9 mouse cellular contexts compared by ENCODE assay signal in genomic region chr11:64051195-64051968, GRCm38 (mm10). TPM values are rescaled to one million over a fixed set of nuclear protein-coding genes. Genes with fewer than 3 reads are reported as not detected.
DNase-seq lines count a peak whose midpoint lies in the region; ATAC-seq and TF ChIP-seq lines count a peak whose summit lies in the region.
"Had no signal": no experiment of that assay in that cellular context is flagged by ENCODE, and none has a peak within 500 bp of the region (broad histone marks: within the 10 kb centered on the region; RNA-seq: fewer than 3 reads in every experiment).

No protein-coding gene starts in this region.

- H3K27me3 ChIP-seq in forebrain, postnatal 0 days (ENCODE audit: insufficient read depth, low read length) = no peaks in the 10 kb centered on the region
- H3K27me3 ChIP-seq in lung, postnatal 0 days (replicated peaks; ENCODE audit: insufficient read depth, low read length) = no peaks in the 10 kb centered on the region
- no peaks in the 10 kb centered on the region for H3K27me3 ChIP-seq in thymus, adult 2 months (ENCODE audit: control insufficient read depth, insufficient read depth, low read length)
- no peaks in the 10 kb centered on the region for H3K27me3 ChIP-seq in liver, embryonic 11.5 days (replicated peaks; ENCODE audit: control insufficient read depth, insufficient read depth, low read length)

- DNase-seq in right cerebral cortex, adult 18-20 months = peak; percentile 8
- no peak for DNase-seq in right cerebral cortex, postnatal 14 days
- DNase-seq in forebrain, postnatal 0 days = peak; percentile 69
- peak; percentile 72 for DNase-seq in lung, postnatal 0 days (ENCODE audit: low spot score)
- peak; percentile 46 for DNase-seq in right cerebral cortex, postnatal 4 days
- DNase-seq in thymus, postnatal 4 days = no peak
- no peak for DNase-seq in thymus, adult 2 months
- DNase-seq in liver, embryonic 11.5 days (ENCODE audit: low spot score) = no peak
- DNase-seq: liver had no signal

- no peaks in the 10 kb centered on the region for H3K4me1 ChIP-seq in forebrain, postnatal 0 days (ENCODE audit: insufficient read depth)
- H3K4me1 ChIP-seq in lung, postnatal 0 days (ENCODE audit: insufficient read depth, low read depth, low read length) = 0 out of 2 replicates have a peak, but pooled peaks cover 5% of the 10 kb centered on the region
- peaks cover 20% of the 10 kb centered on the region for H3K4me1 ChIP-seq in thymus, adult 2 months (replicated peaks; ENCODE audit: control insufficient read depth, insufficient read depth, low read length)
- no peaks in the 10 kb centered on the region for H3K4me1 ChIP-seq in liver, embryonic 11.5 days (replicated peaks; ENCODE audit: control insufficient read depth, insufficient read depth, low read length)

- TF ChIP-seq CTCF in forebrain, postnatal 0 days (IDR thresholded peaks at IDR 0.05; ENCODE audit: low read depth) = no peak
- no peak for TF ChIP-seq CTCF in lung, postnatal 0 days (IDR thresholded peaks at IDR 0.05)
- no peak for TF ChIP-seq CTCF in thymus, adult 2 months (IDR thresholded peaks at IDR 0.05; ENCODE audit: borderline replicate concordance, control insufficient read depth, extremely low read depth, insufficient read depth, low read length, poor library complexity)

- H3K36me3 ChIP-seq in forebrain, postnatal 0 days (ENCODE audit: insufficient read depth) = no peaks in the 10 kb centered on the region
- H3K36me3 ChIP-seq in lung, postnatal 0 days (ENCODE audit: insufficient read depth, low read length) = no peaks in the 10 kb centered on the region
- no peaks in the 10 kb centered on the region for H3K36me3 ChIP-seq in thymus, adult 2 months (ENCODE audit: control insufficient read depth, insufficient read depth, low read length)
- H3K36me3 ChIP-seq in liver, embryonic 11.5 days (ENCODE audit: control insufficient read depth, insufficient read depth, low read length) = 0 out of 2 replicates have a peak, but pooled peaks cover 3% of the 10 kb centered on the region

- H3K9ac ChIP-seq in forebrain, postnatal 0 days = no peak overlapping the region
- no peak overlapping the region for H3K9ac ChIP-seq in lung, postnatal 0 days (replicated peaks; ENCODE audit: low read depth)
- no peak overlapping the region for H3K9ac ChIP-seq in liver, embryonic 11.5 days (ENCODE audit: low read depth, low read length)

- peak; percentile 93 for ATAC-seq in forebrain, postnatal 0 days
- peak; percentile 90 for ATAC-seq in lung, postnatal 0 days
- ATAC-seq in liver, embryonic 11.5 days (replicated peaks; ENCODE audit: low FRiP score) = no peak

- peak; percentile 72 for TF ChIP-seq EP300 in lung, postnatal 0 days (IDR thresholded peaks at IDR 0.05)

- WGBS in forebrain, postnatal 0 days = 12% methylated on average over 9 of the region's 9 CpGs
- WGBS in lung, postnatal 0 days = 31% methylated on average over 9 of the region's 9 CpGs
- WGBS in thymus, adult 2 months = 76% methylated on average over 9 of the region's 9 CpGs
- WGBS in liver, embryonic 11.5 days = 63% methylated on average over 9 of the region's 9 CpGs

- no peak for TF ChIP-seq POLR2A in thymus, adult 2 months (IDR thresholded peaks at IDR 0.05; ENCODE audit: control insufficient read depth, extremely low read depth, insufficient read depth, low read length, poor library complexity)

- 0 out of 2 replicates have a peak overlapping the region, but pooled peaks have one; percentile 45 for H3K27ac ChIP-seq in forebrain, postnatal 0 days (ENCODE audit: low read depth, low read length)
- H3K27ac ChIP-seq in lung, postnatal 0 days (ENCODE audit: low read length) = peak overlapping the region; percentile 3; the same call in 1 of the 2 replicates
- H3K27ac ChIP-seq in thymus, adult 2 months (ENCODE audit: control insufficient read depth, insufficient read depth, low read length) = no peak overlapping the region; the same call in 1 of the 2 replicates
- H3K27ac ChIP-seq in liver, embryonic 11.5 days (ENCODE audit: low read depth, low read length) = no peak overlapping the region

- no peaks in the 10 kb centered on the region for H3K9me3 ChIP-seq in forebrain, postnatal 0 days (ENCODE audit: low read length)
- H3K9me3 ChIP-seq in lung, postnatal 0 days (ENCODE audit: low read length) = no peaks in the 10 kb centered on the region
- no peaks in the 10 kb centered on the region for H3K9me3 ChIP-seq in liver, embryonic 11.5 days (ENCODE audit: control insufficient read depth, low read length)

- no peak overlapping the region for H3K4me3 ChIP-seq in forebrain, postnatal 0 days (ENCODE audit: low read depth, low read length)
- no peak overlapping the region for H3K4me3 ChIP-seq in lung, postnatal 0 days (ENCODE audit: low read depth, low read length)
- no peak overlapping the region for H3K4me3 ChIP-seq in thymus, adult 2 months (ENCODE audit: control insufficient read depth, insufficient read depth, low read length)
- H3K4me3 ChIP-seq in liver, embryonic 11.5 days (ENCODE audit: low read depth, low read length) = no peak overlapping the region

- H3K4me2 ChIP-seq in forebrain, postnatal 0 days (ENCODE audit: low read depth) = no peak overlapping the region
- H3K4me2 ChIP-seq in lung, postnatal 0 days (replicated peaks; ENCODE audit: low read depth, low read length) = no peak overlapping the region
- no peak overlapping the region for H3K4me2 ChIP-seq in liver, embryonic 11.5 days

RNA-seq across cellular contexts. Expression of gene Cox10, which starts 27.9 kb away (rescaled TPM):
- 12.3 and 14.3 TPM in 2 replicates for total RNA-seq in forebrain, postnatal 0 days (2014; rRNA removed)
- 25.9 and 31.0 TPM in 2 replicates for polyA plus RNA-seq in forebrain, postnatal 0 days (2015; fragmentation: Nextera tagmentation; extraction: Ambion mirVana)
- polyA plus RNA-seq in lung, postnatal 0 days (2015; fragmentation: Nextera tagmentation; extraction: Ambion mirVana) = 11.4 and 13.1 TPM in 2 replicates
- polyA plus RNA-seq in thymus, adult 2 months (2012; rRNA removed) = 20.2 and 24.2 TPM in 2 replicates
- 23.5 and 29.8 TPM in 2 replicates for polyA plus RNA-seq in liver, embryonic 11.5 days (2014; fragmentation: Nextera tagmentation; extraction: Ambion mirVana)

Comparison
In these comparisons a context has a peak if more than half of its experiments do, and no peak if none do; other contexts are left out.
1. DNase-seq: peak in right cerebral cortex, adult 18-20 months (single experiment), forebrain, postnatal 0 days (single experiment), lung, postnatal 0 days (single experiment) and right cerebral cortex, postnatal 4 days (single experiment); none in right cerebral cortex, postnatal 14 days (single experiment), thymus, postnatal 4 days (single experiment), thymus, adult 2 months (single experiment) and liver, embryonic 11.5 days (single experiment).
2. H3K27ac ChIP-seq: peak in forebrain, postnatal 0 days (single experiment) and lung, postnatal 0 days (single experiment); none in thymus, adult 2 months (single experiment) and liver, embryonic 11.5 days (single experiment).